ENCODE assay signal across 20 mouse cellular contexts in genomic region chr4:117810933-117811332, GRCm38 (mm10). TPM values are rescaled to one million over a fixed set of nuclear protein-coding genes. Genes with fewer than 3 reads are reported as not detected.
DNase-seq lines count a peak whose midpoint lies in the region; ATAC-seq and TF ChIP-seq lines count a peak whose summit lies in the region.
"Had no signal": no experiment of that assay in that cellular context is flagged by ENCODE, and none has a peak within 500 bp of the region (broad histone marks: within the 10 kb centered on the region; RNA-seq: fewer than 3 reads in every experiment).

No protein-coding gene starts in this region.

- H3K4me3 ChIP-seq in hindbrain, postnatal 0 days (ENCODE audit: low read length), result no peak overlapping the region
- H3K4me3 ChIP-seq in hindbrain, embryonic 13.5 days, result no peak overlapping the region
- H3K4me3 ChIP-seq in lung, embryonic 14.5 days (ENCODE audit: low read depth, low read length), result no peak overlapping the region
- H3K4me3 ChIP-seq in small intestine, adult 2 months (ENCODE audit: low read depth, low read length), result no peak overlapping the region
- H3K4me3 ChIP-seq: embryonic facial prominence, embryonic 13.5 days; kidney, embryonic 15.5 days; limb, embryonic 12.5 days had no signal

- no peak overlapping the region for H3K4me2 ChIP-seq in hindbrain, postnatal 0 days (ENCODE audit: low read depth, low read length)
- no peak overlapping the region for H3K4me2 ChIP-seq in hindbrain, embryonic 13.5 days
- H3K4me2 ChIP-seq in lung, embryonic 14.5 days, result no peak overlapping the region
- H3K4me2 ChIP-seq: embryonic facial prominence, embryonic 13.5 days; heart, embryonic 11.5 days; kidney, embryonic 15.5 days; limb, embryonic 12.5 days had no signal

- no peak overlapping the region for H3K9ac ChIP-seq in hindbrain, postnatal 0 days (replicated peaks; ENCODE audit: low read length)
- H3K9ac ChIP-seq in hindbrain, embryonic 13.5 days, result no peak overlapping the region
- no peak overlapping the region for H3K9ac ChIP-seq in lung, embryonic 14.5 days
- H3K9ac ChIP-seq: embryonic facial prominence, embryonic 13.5 days; kidney, embryonic 15.5 days; limb, embryonic 12.5 days had no signal

- TF ChIP-seq CTCF in hindbrain, postnatal 0 days (IDR thresholded peaks at IDR 0.05; ENCODE audit: low read depth), result peak; percentile 58
- peak; percentile 39 for TF ChIP-seq CTCF in lung, embryonic 14.5 days (IDR thresholded peaks at IDR 0.05; ENCODE audit: low read depth)
- peak; percentile 7; the same call in 1 of the 2 replicates for TF ChIP-seq CTCF in small intestine, adult 2 months (IDR thresholded peaks at IDR 0.05; ENCODE audit: extremely low read depth, insufficient read length, insufficient replicate concordance, low read depth, low read length)

- no peak for TF ChIP-seq POLR2A in small intestine, adult 2 months (IDR thresholded peaks at IDR 0.05; ENCODE audit: low read depth, low read length)

- WGBS in hindbrain, postnatal 0 days, result 54% methylated on average over 2 of the region's 2 CpGs
- 68% methylated on average over 2 of the region's 2 CpGs for WGBS in hindbrain, embryonic 13.5 days
- 32% methylated on average over 2 of the region's 2 CpGs for WGBS in lung, embryonic 14.5 days
- 27% methylated on average over 2 of the region's 2 CpGs for WGBS in small intestine, adult 2 months

- H3K9me3 ChIP-seq in hindbrain, postnatal 0 days (ENCODE audit: low read length), result no peaks in the 10 kb centered on the region
- no peaks in the 10 kb centered on the region for H3K9me3 ChIP-seq in hindbrain, embryonic 13.5 days
- H3K9me3 ChIP-seq in lung, embryonic 14.5 days (ENCODE audit: low read depth, low read length), result no peaks in the 10 kb centered on the region
- H3K9me3 ChIP-seq: embryonic facial prominence, embryonic 13.5 days; kidney, embryonic 15.5 days had no signal

- peak; percentile 61 for DNase-seq in hindbrain, postnatal 0 days (ENCODE audit: low spot score)
- peak; percentile 66 for DNase-seq in lung, embryonic 14.5 days
- no peak for DNase-seq in lung, postnatal 4 days
- peak; percentile 37 for DNase-seq in NIH3T3 (ENCODE audit: low read depth)
- no peak for DNase-seq in urinary bladder, adult 18-20 months (ENCODE audit: low spot score in 2 of 2)
- DNase-seq: adrenal gland, postnatal 25 days; cerebellum, adult 9-10 months; gastrocnemius, postnatal 36 days; heart, postnatal 36 days; right cerebral cortex, postnatal 14 days had no signal

- no peak overlapping the region for H3K27ac ChIP-seq in hindbrain, postnatal 0 days
- H3K27ac ChIP-seq in hindbrain, embryonic 13.5 days, result no peak overlapping the region
- H3K27ac ChIP-seq in lung, embryonic 14.5 days (ENCODE audit: low read depth), result no peak overlapping the region
- H3K27ac ChIP-seq in small intestine, adult 2 months (ENCODE audit: insufficient read depth, low read depth, low read length), result no peak overlapping the region
- H3K27ac ChIP-seq: embryonic facial prominence, embryonic 13.5 days; kidney, embryonic 15.5 days; limb, embryonic 12.5 days had no signal

- ATAC-seq in hindbrain, postnatal 0 days, result no peak
- ATAC-seq in hindbrain, embryonic 13.5 days (ENCODE audit: low FRiP score), result no peak
- no peak for ATAC-seq in lung, embryonic 14.5 days (ENCODE audit: insufficient read depth)
- ATAC-seq: midbrain, embryonic 16.5 days had no signal

- no peaks in the 10 kb centered on the region for H3K4me1 ChIP-seq in hindbrain, postnatal 0 days (ENCODE audit: insufficient read depth, low read length)
- no peaks in the 10 kb centered on the region for H3K4me1 ChIP-seq in hindbrain, embryonic 13.5 days (replicated peaks)
- no peaks in the 10 kb centered on the region for H3K4me1 ChIP-seq in lung, embryonic 14.5 days (ENCODE audit: insufficient read depth)
- peaks cover 6% of the 10 kb centered on the region; the same call in 1 of the 2 replicates for H3K4me1 ChIP-seq in small intestine, adult 2 months (ENCODE audit: control insufficient read depth, insufficient read depth, insufficient read length, low read length)
- H3K4me1 ChIP-seq: embryonic facial prominence, embryonic 13.5 days; kidney, embryonic 15.5 days; limb, embryonic 12.5 days had no signal

- no peaks in the 10 kb centered on the region for H3K36me3 ChIP-seq in hindbrain, postnatal 0 days (ENCODE audit: insufficient read depth, low read length)
- no peaks in the 10 kb centered on the region for H3K36me3 ChIP-seq in hindbrain, embryonic 13.5 days
- H3K36me3 ChIP-seq in lung, embryonic 14.5 days (ENCODE audit: insufficient read depth), result no peaks in the 10 kb centered on the region
- no peaks in the 10 kb centered on the region for H3K36me3 ChIP-seq in small intestine, adult 2 months (ENCODE audit: control insufficient read depth, insufficient read depth, low read length)
- H3K36me3 ChIP-seq: embryonic facial prominence, embryonic 13.5 days; kidney, embryonic 15.5 days; limb, embryonic 12.5 days had no signal

- H3K27me3 ChIP-seq in hindbrain, postnatal 0 days (ENCODE audit: insufficient read depth, low read length), result no peaks in the 10 kb centered on the region
- H3K27me3 ChIP-seq in hindbrain, embryonic 13.5 days, result no peaks in the 10 kb centered on the region
- H3K27me3 ChIP-seq in lung, embryonic 14.5 days (ENCODE audit: insufficient read depth, low read length), result no peaks in the 10 kb centered on the region
- no peaks in the 10 kb centered on the region for H3K27me3 ChIP-seq in small intestine, adult 2 months (ENCODE audit: control insufficient read depth, insufficient read depth, low read length)
- H3K27me3 ChIP-seq: embryonic facial prominence, embryonic 13.5 days; kidney, embryonic 15.5 days; limb, embryonic 12.5 days had no signal

RNA-seq across cellular contexts. Expression of gene Slc6a9, which starts 23.4 kb away (rescaled TPM):
- total RNA-seq in hindbrain, postnatal 0 days (2014; rRNA removed), result 107 and 132 TPM in 2 replicates
- 79.7 and 82.9 TPM in 2 replicates for polyA plus RNA-seq in hindbrain, postnatal 0 days (2015; fragmentation: Nextera tagmentation; extraction: Ambion mirVana)
- polyA plus RNA-seq in hindbrain, embryonic 13.5 days (2015; fragmentation: Nextera tagmentation; extraction: Ambion mirVana), result 22.8 and 27.7 TPM in 2 replicates
- polyA plus RNA-seq in lung, embryonic 14.5 days (2014; fragmentation: Nextera tagmentation; extraction: Ambion mirVana), result 7.2 and 9.7 TPM in 2 replicates
- polyA plus RNA-seq in small intestine, adult 2 months (2012; rRNA removed), result 42.8 and 49.1 TPM in 2 replicates

RNA-seq across cellular contexts. Expression of gene Klf17, which starts 45.5 kb away (rescaled TPM):
- not detected in 2 replicates for total RNA-seq in hindbrain, postnatal 0 days (2014; rRNA removed)
- not detected in 2 replicates for polyA plus RNA-seq in hindbrain, postnatal 0 days (2015; fragmentation: Nextera tagmentation; extraction: Ambion mirVana)
- 0.12 TPM in 1 of 2 replicates, not detected in the other for polyA plus RNA-seq in hindbrain, embryonic 13.5 days (2015; fragmentation: Nextera tagmentation; extraction: Ambion mirVana)
- not detected in 2 replicates for polyA plus RNA-seq in lung, embryonic 14.5 days (2014; fragmentation: Nextera tagmentation; extraction: Ambion mirVana)
- polyA plus RNA-seq in small intestine, adult 2 months (2012; rRNA removed), result not detected in 2 replicates
- total RNA-seq: adrenal gland, postnatal 25 days; gastrocnemius, postnatal 36 days; heart, postnatal 36 days; left cerebral cortex, adult 8-10 months had no signal
- polyA plus RNA-seq: cortical plate, adult 2 months; embryonic facial prominence, embryonic 13.5 days; heart, embryonic 11.5 days; kidney, embryonic 15.5 days; limb, embryonic 12.5 days; liver, embryonic 16.5 days; midbrain, embryonic 16.5 days had no signal

Comparison
In these comparisons a context has a peak if more than half of its experiments do, and no peak if none do; other contexts are left out.
1. DNase-seq: peak in hindbrain, postnatal 0 days (single experiment), lung, embryonic 14.5 days (single experiment) and NIH3T3 (single experiment); none in lung, postnatal 4 days (0 of 2) and urinary bladder, adult 18-20 months (0 of 2).
2. CTCF ChIP-seq: peak in every context shown above with its lines; median percentile 58 in hindbrain, postnatal 0 days; 39 in lung, embryonic 14.5 days; 7 in small intestine, adult 2 months.